Mouse (Mus musculus) layer of hippocampus, postnatal 14 days (tissue): ENCODE results near the gene Ceacam5. TPM values are rescaled to one million over a fixed set of nuclear protein-coding genes. Genes with fewer than 3 reads are reported as not detected.

ENCODE experiments used
- DNase-seq, 2 experiments: peaks; one replicate each; pipeline ENCODE4 v3.0.0; 2021 to 2022; ENCODE audit warnings: low spot score in 2 of 2, mixed read lengths in 1 of 2
- long read RNA-seq, 2 experiments: library from polyadenylated mRNA; stranded (forward); transcript quantifications; one replicate each; pipeline ENCODE4 v2.0.0; 2021
- total RNA-seq, 2 experiments: library from RNA; stranded (reverse); gene quantifications; 2 replicates each; pipeline ENCODE4 v1.2.3; 2021

The Ceacam5 gene
- not detected for total RNA-seq
- long read RNA-seq, experiment 1: 0 reads
- long read RNA-seq, experiment 2: 0 reads

GRCm38 (mm10) chr7:17712938-17713337 lies at the start of gene Ceacam5:
Ceacam5 (plus strand) TSS chr7:17713238.
- no peak for DNase-seq

Other genes with a start within 250 kb of the Ceacam5 start
- not detected for gene Ceacam14, start 99.4 kb downstream of the Ceacam5 start, total RNA-seq
- not detected for gene Gm5155, start 158.5 kb downstream of the Ceacam5 start, total RNA-seq